Mouse (Mus musculus) spleen, adult 2 months (tissue): Measurements from ENCODE around the gene Ganc.

Experiments
- CTCF ChIP-seq: fragments of 200-500 bp; IDR thresholded peaks from 2 replicates; pipeline ENCODE4 v1.5.1; 2011; ENCODE audit warnings: mild to moderate bottlenecking, inconsistent platforms; ENCODE audit not compliant: insufficient read depth, insufficient read length, insufficient replicate concordance; ENCODE audit errors: extremely low read depth
- POLR2A ChIP-seq: fragments of 200-500 bp; IDR thresholded peaks from 2 replicates; pipeline ENCODE4 v1.6.1; 2011; ENCODE audit warnings: low read depth, low read length, inconsistent platforms

GRCm38 (mm10) chr2:120463328-120463727 lies 59.6 kb downstream of the Ganc start:
- TF ChIP-seq POLR2A (no peak), CTCF (no peak)
